Mouse (Mus musculus): ENCODE results near the gene Ctnna3. TPM values are rescaled to one million over a fixed set of nuclear protein-coding genes. Genes with fewer than 3 reads are reported as not detected.
"Not testable (repeated sequence)": the region's sequence is repeated elsewhere in the genome, so short reads cannot be mapped to it uniquely, and the experiment has no call there.

Gene Ctnna3
- polyA plus RNA-seq, 1 experiment from 2014 or later = not detected

- no peaks in the 10 kb centered on the region for H3K36me3 ChIP-seq
- H3K27ac ChIP-seq = no peak overlapping the region
- no peaks in the 10 kb centered on the region for H3K9me3 ChIP-seq (replicated peaks)
- DNase-seq (ENCODE audit: low spot score) = no peak
- no peaks in the 10 kb centered on the region for H3K27me3 ChIP-seq (ENCODE audit: low read depth, poor library complexity, severe bottlenecking)
- H3K4me3 ChIP-seq = no peak overlapping the region
- WGBS = 76% methylated on average over 5 of the region's 5 CpGs
- peaks cover 3% of the 10 kb centered on the region; the same call in 1 of the 2 replicates for H3K4me1 ChIP-seq
Observed at GRCm38 (mm10) chr10:64636760-64637159, 1206.9 kb downstream of the Ctnna3 start.

GRCm38 (mm10) chr10:64639061-64639460, 1209.2 kb downstream of the Ctnna3 start:
- Histone ChIP-seq H3K27me3 (ENCODE audit: low read depth, poor library complexity, severe bottlenecking) (no peaks in the 10 kb centered on the region), H3K4me3 (no peak overlapping the region), H3K36me3 (no peaks in the 10 kb centered on the region), H3K27ac (no peak overlapping the region), H3K4me1 (peaks cover 9% of the 10 kb centered on the region), H3K9me3 (replicated peaks) (no peaks in the 10 kb centered on the region)
- DNase-seq (ENCODE audit: low spot score) = no peak

GRCm38 (mm10) chr10:64641093-64641492, 1211.2 kb downstream of the Ctnna3 start:
- Histone ChIP-seq H3K27me3 (ENCODE audit: low read depth, poor library complexity, severe bottlenecking) (no peaks in the 10 kb centered on the region), H3K27ac (no peak overlapping the region), H3K9me3 (replicated peaks) (no peaks in the 10 kb centered on the region), H3K4me1 (peaks cover 14% of the 10 kb centered on the region), H3K36me3 (no peaks in the 10 kb centered on the region), H3K4me3 (no peak overlapping the region)
- no peak for DNase-seq (ENCODE audit: low spot score)
- WGBS = 87% methylated on average over 4 of the region's 4 CpGs

GRCm38 (mm10) chr10:64641576-64641975, 1211.7 kb downstream of the Ctnna3 start:
- WGBS = 53% methylated on average over 8 of the region's 8 CpGs
- no peak overlapping the region for H3K4me3 ChIP-seq
- no peaks in the 10 kb centered on the region for H3K27me3 ChIP-seq (ENCODE audit: low read depth, poor library complexity, severe bottlenecking)
- H3K9me3 ChIP-seq (replicated peaks) = no peaks in the 10 kb centered on the region
- H3K27ac ChIP-seq = no peak overlapping the region
- peak; percentile 48 for DNase-seq (ENCODE audit: low spot score)
- no peaks in the 10 kb centered on the region for H3K36me3 ChIP-seq
- H3K4me1 ChIP-seq = peaks cover 14% of the 10 kb centered on the region

GRCm38 (mm10) chr10:64643976-64644375, 1214.1 kb downstream of the Ctnna3 start:
- DNase-seq (ENCODE audit: low spot score) = no peak

GRCm38 (mm10) chr10:64661190-64661589, 1231.3 kb downstream of the Ctnna3 start:
- no peak overlapping the region for H3K4me3 ChIP-seq
- WGBS = 94% methylated on average over 4 of the region's 4 CpGs
- DNase-seq (ENCODE audit: low spot score) = no peak
- H3K27me3 ChIP-seq (ENCODE audit: low read depth, poor library complexity, severe bottlenecking) = no peaks in the 10 kb centered on the region
- H3K36me3 ChIP-seq = no peaks in the 10 kb centered on the region
- H3K4me1 ChIP-seq = no peaks in the 10 kb centered on the region
- no peaks in the 10 kb centered on the region for H3K9me3 ChIP-seq (replicated peaks)
- no peak overlapping the region for H3K27ac ChIP-seq

More at GRCm38 (mm10) chr10:64643976-64644375, 1214.1 kb downstream of the Ctnna3 start:
- no peak overlapping the region for H3K27ac ChIP-seq
- H3K4me3 ChIP-seq = no peak overlapping the region
- H3K4me1 ChIP-seq = peaks cover 14% of the 10 kb centered on the region
- 85% methylated on average over 2 of the region's 2 CpGs for WGBS
- no peaks in the 10 kb centered on the region for H3K27me3 ChIP-seq (ENCODE audit: low read depth, poor library complexity, severe bottlenecking)
- H3K36me3 ChIP-seq = no peaks in the 10 kb centered on the region
- no peaks in the 10 kb centered on the region for H3K9me3 ChIP-seq (replicated peaks)

GRCm38 (mm10) chr10:64671469-64671868, 1241.6 kb downstream of the Ctnna3 start:
- no peaks in the 10 kb centered on the region for H3K4me1 ChIP-seq
- no peak overlapping the region for H3K4me3 ChIP-seq
- WGBS = 84% methylated on average over 2 of the region's 2 CpGs
- H3K27me3 ChIP-seq (ENCODE audit: low read depth, poor library complexity, severe bottlenecking) = no peaks in the 10 kb centered on the region
- no peak overlapping the region for H3K27ac ChIP-seq
- no peaks in the 10 kb centered on the region for H3K9me3 ChIP-seq (replicated peaks)
- DNase-seq (ENCODE audit: low spot score) = no peak
- H3K36me3 ChIP-seq = no peaks in the 10 kb centered on the region

GRCm38 (mm10) chr10:64675796-64676195, 1245.9 kb downstream of the Ctnna3 start:
- no peak for DNase-seq (ENCODE audit: low spot score)
- no peaks in the 10 kb centered on the region for H3K9me3 ChIP-seq (replicated peaks)
- 98% methylated on average over 3 of the region's 3 CpGs for WGBS
- no peak overlapping the region for H3K4me3 ChIP-seq
- H3K4me1 ChIP-seq = no peaks in the 10 kb centered on the region
- no peaks in the 10 kb centered on the region for H3K36me3 ChIP-seq
- no peaks in the 10 kb centered on the region for H3K27me3 ChIP-seq (ENCODE audit: low read depth, poor library complexity, severe bottlenecking)
- no peak overlapping the region for H3K27ac ChIP-seq

- H3K9me3 ChIP-seq (replicated peaks) = no peaks in the 10 kb centered on the region
- H3K27me3 ChIP-seq (ENCODE audit: low read depth, poor library complexity, severe bottlenecking) = no peaks in the 10 kb centered on the region
- no peaks in the 10 kb centered on the region for H3K4me1 ChIP-seq
- no peak overlapping the region for H3K27ac ChIP-seq
- WGBS = 84% methylated on average over 2 of the region's 2 CpGs
- DNase-seq (ENCODE audit: low spot score) = no peak
- H3K36me3 ChIP-seq = no peaks in the 10 kb centered on the region
- no peak overlapping the region for H3K4me3 ChIP-seq
Observed at GRCm38 (mm10) chr10:64710017-64710416, 1280.1 kb downstream of the Ctnna3 start.

- Histone ChIP-seq H3K9me3 (replicated peaks) (no peaks in the 10 kb centered on the region), H3K4me1 (no peaks in the 10 kb centered on the region), H3K36me3 (no peaks in the 10 kb centered on the region), H3K27ac (no peak overlapping the region), H3K27me3 (ENCODE audit: low read depth, poor library complexity, severe bottlenecking) (no peaks in the 10 kb centered on the region), H3K4me3 (no peak overlapping the region)
- WGBS = 74% methylated on average over 9 of the region's 9 CpGs
- DNase-seq (ENCODE audit: low spot score) = no peak
Observed at GRCm38 (mm10) chr10:64718036-64718435, 1288.1 kb downstream of the Ctnna3 start.

- H3K4me3 ChIP-seq = no peak overlapping the region
- H3K4me1 ChIP-seq = no peaks in the 10 kb centered on the region
- no peaks in the 10 kb centered on the region for H3K36me3 ChIP-seq
- DNase-seq (ENCODE audit: low spot score) = no peak
- no peaks in the 10 kb centered on the region for H3K27me3 ChIP-seq (ENCODE audit: low read depth, poor library complexity, severe bottlenecking)
- H3K9me3 ChIP-seq (replicated peaks) = no peaks in the 10 kb centered on the region
- no peak overlapping the region for H3K27ac ChIP-seq
- 86% methylated on average over 2 of the region's 2 CpGs for WGBS
Observed at GRCm38 (mm10) chr10:64735692-64736091, 1305.8 kb downstream of the Ctnna3 start.

GRCm38 (mm10) chr10:64736616-64737015, 1306.7 kb downstream of the Ctnna3 start:
- Histone ChIP-seq H3K4me1 (no peaks in the 10 kb centered on the region), H3K9me3 (replicated peaks) (no peaks in the 10 kb centered on the region), H3K4me3 (no peak overlapping the region), H3K36me3 (no peaks in the 10 kb centered on the region), H3K27ac (no peak overlapping the region), H3K27me3 (ENCODE audit: low read depth, poor library complexity, severe bottlenecking) (no peaks in the 10 kb centered on the region)
- DNase-seq (ENCODE audit: low spot score) = no peak
- 22% methylated on average over 2 of the region's 2 CpGs for WGBS

- H3K4me3 ChIP-seq; H3K4me1 ChIP-seq; H3K27ac ChIP-seq; H3K36me3 ChIP-seq; DNase-seq (ENCODE audit: low spot score); H3K9me3 ChIP-seq (replicated peaks); H3K27me3 ChIP-seq (ENCODE audit: low read depth, poor library complexity, severe bottlenecking): not testable (repeated sequence)
- WGBS = 88% methylated on average over 11 of the region's 11 CpGs
Observed at GRCm38 (mm10) chr10:64741721-64742120, 1311.8 kb downstream of the Ctnna3 start.

GRCm38 (mm10) chr10:64744099-64744498, 1314.2 kb downstream of the Ctnna3 start:
- H3K27me3 ChIP-seq (ENCODE audit: low read depth, poor library complexity, severe bottlenecking); H3K36me3 ChIP-seq; H3K4me3 ChIP-seq; DNase-seq (ENCODE audit: low spot score); H3K27ac ChIP-seq; H3K4me1 ChIP-seq; H3K9me3 ChIP-seq (replicated peaks): not testable (repeated sequence)
- 59% methylated on average over 3 of the region's 3 CpGs for WGBS

Data from limb, embryonic 10.5 days (tissue).